Mouse (Mus musculus): ENCODE measurements around the gene Lmbrd1.
"Not testable (repeated sequence)": the region's sequence is repeated elsewhere in the genome, so short reads cannot be mapped to it uniquely, and the experiment has no call there.

The Lmbrd1 gene

DNA sequence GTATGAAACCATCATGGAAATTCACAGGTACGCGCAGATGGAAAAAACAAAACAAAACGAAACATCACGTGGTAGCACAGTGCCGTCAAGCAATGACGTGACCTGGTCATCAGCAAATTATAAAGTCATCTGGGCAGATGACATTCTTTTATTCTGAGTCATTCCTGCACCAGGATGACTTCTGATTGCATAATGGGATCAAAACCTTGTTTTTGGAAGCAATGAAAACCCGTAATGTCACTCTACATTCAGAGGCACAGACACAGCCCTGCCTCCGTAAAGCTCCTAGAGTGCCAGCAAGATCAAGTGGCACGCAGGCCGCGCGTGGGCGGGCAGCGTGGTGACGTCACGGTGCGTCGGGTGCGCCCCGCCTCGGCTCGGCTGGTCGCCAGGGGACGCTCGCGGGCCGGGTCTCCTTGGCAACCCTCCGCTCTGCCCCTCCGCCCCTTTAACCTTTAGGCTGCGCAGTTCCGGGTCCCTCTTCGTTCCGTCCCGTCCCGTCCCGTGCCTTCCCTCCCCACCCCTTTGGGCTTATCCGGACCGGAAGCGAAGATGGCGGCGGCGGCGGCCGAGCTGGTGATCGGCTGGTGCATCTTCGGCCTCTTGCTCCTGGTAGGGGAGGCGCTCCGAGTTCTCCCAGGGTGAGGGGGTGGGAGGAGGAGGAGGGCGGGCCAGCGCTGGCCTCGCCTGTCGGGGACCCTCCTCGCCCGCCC is at the start of gene Lmbrd1:
TSS of gene Lmbrd1 (plus strand) at position 426 of the 713 bp plus-strand sequence.
- DNase-seq (ENCODE audit: low spot score in 2 of 2): peak; percentile 96

DNA sequence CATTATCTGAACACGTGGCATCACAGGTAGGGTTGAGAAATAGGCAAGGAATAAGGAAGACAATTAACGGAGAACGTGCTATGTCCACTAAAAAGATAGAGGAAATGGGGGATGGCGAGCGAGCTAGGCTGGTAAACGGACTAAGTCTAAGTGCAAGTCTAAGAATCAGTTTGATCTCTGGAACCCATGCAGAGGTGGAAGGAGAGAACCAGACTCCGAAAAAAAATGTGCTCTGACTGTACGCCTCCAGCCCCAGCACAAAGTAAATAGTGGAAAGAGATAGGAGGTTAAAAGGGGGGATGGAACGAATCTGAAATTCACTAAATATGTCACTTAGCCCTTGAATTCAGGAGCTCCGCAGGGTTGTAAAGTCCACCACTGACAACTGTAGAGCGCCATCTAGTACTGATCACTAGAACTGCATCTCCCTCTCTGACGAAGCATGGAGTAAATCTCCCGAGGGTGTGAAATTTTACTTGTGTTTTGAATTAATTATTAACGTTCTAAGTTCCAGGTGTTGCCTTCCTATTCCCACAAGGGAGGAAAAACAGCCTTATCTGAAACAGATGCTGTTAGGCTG is 44.8 kb upstream of the Lmbrd1 start:
- DNase-seq (ENCODE audit: low spot score in 2 of 2): peak in 1 of 2 experiments; percentile 27

DNA sequence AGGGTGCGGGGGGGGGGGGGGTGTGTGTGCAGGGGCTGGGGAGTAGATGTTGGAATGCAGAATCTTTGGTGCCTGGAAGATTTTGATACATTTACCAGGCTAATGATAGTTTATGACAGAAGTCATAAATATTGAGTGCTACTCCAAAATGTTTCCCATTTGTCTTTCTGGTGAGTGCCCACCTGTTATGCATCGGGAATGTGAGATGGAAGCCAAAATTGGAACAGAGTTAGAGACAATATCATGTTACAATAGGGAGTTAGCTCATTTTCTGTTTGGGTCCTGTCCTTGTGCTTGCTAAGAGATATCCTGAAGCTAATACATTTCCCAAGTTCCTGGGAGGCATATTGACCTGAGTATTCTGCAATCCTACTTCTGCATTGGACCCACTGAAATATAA is 28.3 kb upstream of the Lmbrd1 start:
- no peak for DNase-seq (ENCODE audit: low spot score in 2 of 2)

DNA sequence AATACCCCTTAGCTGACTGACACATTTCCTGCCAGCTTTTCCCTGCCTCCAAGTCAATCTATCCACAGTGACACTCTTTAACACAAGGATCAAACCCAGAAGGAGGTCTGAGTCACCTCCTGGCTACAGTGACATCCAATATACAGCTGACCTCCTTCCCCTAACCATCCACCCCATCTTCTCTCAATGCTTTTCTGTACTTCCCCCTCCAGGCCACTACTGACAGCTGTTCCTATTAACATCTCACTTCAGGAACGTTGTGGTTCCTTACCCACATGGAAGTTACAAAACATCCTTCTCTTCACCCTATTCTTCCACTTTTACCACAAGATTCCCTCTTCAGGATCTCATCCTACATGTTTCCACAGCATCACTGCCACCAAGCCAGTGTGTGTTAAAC is 18.5 kb upstream of the Lmbrd1 start:
- no peak for DNase-seq (ENCODE audit: low spot score in 2 of 2)

DNA sequence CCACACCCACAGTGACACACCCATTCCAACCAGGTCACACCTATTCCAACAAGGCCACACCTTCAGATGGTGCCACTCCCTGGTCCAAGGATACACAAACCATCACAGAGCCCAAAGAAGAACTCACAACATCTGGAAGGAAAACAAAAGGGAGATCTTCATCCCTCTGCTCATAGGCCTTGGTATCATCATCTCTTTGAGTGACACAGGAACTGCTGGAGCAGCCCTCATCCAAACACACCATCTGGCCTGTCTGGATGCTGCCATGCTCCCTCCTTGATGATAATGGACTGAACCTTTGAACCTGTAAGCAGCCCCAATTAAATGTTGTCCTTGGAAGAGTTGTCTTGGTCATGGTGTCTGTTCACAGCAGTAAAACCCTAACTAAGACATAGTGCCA is 17.8 kb upstream of the Lmbrd1 start:
- DNase-seq (ENCODE audit: low spot score in 2 of 2): not testable (repeated sequence)

DNA sequence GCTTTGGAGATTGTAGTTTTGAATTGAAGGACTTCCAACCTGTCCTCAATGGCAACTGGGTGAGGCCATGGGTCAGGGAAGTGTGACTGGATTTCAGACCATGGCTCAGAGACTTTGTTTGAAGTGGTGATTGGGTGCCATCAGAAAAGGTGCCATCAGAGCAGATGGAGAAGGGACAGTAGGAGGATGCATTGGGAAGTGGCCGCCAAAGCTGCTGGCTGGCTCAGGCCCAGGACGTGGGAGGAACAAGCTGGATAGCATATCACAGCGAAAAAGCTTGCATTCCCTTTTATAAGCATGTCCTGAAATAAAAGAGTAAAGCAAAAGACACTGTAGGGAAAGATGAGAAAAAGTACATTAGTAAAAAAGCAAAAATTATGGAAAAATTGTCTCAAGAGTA is 16.9 kb upstream of the Lmbrd1 start:
- peak; percentile 91 to 93 for DNase-seq (ENCODE audit: low spot score in 2 of 2)

DNA sequence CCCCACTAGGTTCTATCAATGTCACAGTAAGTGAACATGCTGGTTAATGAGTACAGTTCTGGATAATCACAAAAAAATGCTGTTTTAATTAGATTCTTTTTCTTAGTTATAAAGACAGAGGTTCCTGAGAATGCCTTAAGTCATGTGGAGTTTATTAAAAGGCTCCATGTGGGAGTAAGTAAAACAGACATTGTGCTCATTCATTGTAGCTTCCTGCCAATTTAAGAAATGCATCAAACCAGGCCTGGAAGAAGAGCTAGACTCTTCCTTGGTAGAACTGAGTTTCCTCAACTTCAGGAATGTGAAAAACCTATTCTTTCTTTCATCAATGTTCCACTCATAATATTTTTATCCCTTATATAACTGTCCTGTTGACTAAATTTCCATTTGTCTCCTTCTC is 14.3 kb upstream of the Lmbrd1 start:
- no peak for DNase-seq (ENCODE audit: low spot score in 2 of 2)

DNA sequence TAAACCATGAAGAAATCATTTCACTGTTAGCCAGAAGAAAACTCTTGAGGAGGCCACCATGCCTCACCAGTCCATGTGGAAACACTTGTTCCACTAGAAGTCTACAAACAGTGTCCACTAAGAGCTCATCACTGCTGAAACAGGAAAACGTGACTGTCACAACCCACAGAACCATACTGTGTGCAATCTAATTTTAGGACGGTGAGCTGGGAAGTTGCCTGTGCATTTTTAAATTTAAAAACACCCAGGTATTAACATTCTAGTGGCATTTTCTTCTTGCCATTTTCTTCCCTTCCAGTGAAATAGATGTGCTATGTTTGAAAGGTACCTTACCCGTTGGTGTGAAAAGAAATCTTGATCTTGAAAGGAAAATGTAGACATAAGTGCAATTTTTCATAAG is 5.2 kb upstream of the Lmbrd1 start:
- no peak for DNase-seq (ENCODE audit: low spot score in 2 of 2)

DNA sequence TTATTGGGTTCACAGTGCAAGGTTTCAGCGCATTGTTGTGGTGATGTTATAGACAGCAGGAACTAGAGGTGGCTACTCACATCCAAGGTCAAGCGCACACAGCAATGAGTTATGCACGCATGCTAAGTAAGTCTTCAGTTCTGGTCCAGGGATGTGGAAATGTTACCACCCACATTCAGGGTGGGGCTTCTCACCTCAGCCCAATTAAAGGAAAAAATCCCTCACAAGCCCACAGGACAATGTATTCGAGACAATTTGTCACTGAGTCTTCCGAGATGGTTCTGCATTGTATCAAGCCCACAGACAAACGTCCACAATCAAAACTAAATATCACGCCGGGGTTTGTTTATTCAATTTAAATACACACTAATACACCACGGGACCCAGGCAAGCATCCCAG is 724 bp upstream of the Lmbrd1 start:
- DNase-seq (ENCODE audit: low spot score in 2 of 2): no peak

DNA sequence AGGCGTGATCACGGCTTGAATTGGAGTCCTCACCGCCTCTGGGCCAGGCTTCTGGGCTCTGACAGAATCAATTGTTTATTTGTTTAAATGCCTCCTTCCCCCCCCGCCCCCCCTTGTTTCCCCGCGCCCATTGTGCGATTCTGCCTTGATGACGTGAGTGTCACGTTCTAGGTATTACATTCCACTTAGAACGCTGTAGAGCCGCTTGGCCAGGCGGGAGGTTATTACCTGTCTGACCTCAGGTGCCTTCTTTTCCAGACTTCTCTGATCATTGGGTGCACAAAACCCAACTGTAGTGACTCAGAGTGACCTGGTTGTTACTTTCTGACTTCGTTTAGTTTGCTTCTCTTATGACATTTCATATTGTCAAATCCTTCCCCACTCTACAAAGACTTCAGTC is 641 bp downstream of the Lmbrd1 start:
- DNase-seq (ENCODE audit: low spot score in 2 of 2): peak in 1 of 2 experiments; percentile 35

DNA sequence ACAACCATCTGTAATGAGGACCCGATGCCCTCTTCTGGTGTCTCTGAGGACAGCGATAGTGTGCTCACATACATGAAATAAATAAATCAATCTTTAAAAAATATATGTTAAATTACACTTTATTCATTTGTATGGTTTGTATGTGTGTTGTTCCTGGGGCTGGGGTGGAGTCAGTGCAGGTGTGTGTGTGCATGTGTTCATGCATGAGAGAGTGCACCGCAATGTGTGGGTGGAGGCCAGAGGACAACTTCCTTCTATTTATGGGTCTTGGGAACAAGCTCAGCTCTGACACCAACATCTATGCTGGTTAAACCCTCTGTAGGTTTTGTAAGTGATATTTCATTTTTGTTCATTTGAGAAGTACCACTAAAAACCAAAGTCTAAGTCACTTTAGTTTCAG is 2.6 kb downstream of the Lmbrd1 start:
- no peak for DNase-seq (ENCODE audit: low spot score in 2 of 2)

DNA sequence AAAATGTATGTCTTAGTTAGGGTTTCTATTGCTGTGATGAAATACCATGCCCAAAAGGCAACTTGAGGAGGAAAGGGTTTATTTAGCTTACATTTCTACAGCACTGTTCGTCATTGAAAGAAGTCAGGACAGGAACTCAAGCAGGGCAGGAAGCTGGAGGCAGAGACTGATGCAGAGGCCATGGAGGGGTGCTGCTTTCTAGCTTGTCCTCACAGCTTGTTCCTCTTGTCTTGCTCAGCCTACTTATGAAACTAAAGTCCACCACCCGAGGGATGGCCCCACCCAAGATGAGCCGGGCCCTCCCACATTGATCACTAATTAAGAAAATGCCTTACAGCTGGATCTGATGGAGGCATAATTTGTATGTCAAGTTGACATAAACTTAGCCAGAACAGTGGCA is 3.5 kb downstream of the Lmbrd1 start:
- DNase-seq (ENCODE audit: low spot score in 2 of 2): no peak

DNA sequence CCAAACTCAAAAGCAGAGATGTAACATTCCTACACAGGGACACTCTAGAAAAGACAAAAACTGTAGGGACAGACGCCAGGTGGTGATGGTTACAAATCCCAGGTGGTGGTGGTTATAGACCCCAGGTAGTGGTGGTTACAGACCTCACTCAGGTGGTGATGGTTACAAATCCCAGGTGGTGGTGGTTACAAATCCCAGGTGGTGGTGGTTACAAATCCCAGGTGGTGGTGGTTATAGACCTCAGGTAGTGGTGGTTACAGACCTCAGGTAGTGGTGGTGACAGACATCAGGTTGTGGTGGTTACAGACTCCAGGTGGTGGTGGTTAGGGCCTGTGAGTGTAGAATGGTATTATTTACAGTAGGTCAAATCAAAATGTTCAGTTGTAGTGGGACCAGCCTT is 5.5 kb downstream of the Lmbrd1 start:
- DNase-seq (ENCODE audit: low spot score in 2 of 2): no peak

DNA sequence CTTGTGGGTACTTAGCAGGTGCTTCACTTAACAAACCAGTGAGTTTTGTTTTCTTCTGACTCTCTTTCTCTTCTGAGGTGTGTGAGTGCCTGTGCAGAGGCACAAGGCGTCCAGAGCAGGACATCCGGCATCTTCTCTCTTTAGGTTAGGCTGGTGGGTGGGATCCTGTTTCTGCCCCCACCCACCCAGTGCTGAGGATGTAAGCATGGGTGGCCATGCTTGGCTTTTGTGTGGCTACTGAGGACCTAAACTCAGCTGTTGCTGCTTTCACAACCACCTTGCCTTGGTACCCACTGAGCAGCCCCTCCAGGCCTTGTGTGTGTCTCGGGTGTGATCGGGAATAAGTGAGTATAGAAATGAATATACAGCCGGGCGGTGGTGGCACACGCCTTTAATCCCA is 7.2 kb downstream of the Lmbrd1 start:
- DNase-seq (ENCODE audit: low spot score in 2 of 2): no peak

DNA sequence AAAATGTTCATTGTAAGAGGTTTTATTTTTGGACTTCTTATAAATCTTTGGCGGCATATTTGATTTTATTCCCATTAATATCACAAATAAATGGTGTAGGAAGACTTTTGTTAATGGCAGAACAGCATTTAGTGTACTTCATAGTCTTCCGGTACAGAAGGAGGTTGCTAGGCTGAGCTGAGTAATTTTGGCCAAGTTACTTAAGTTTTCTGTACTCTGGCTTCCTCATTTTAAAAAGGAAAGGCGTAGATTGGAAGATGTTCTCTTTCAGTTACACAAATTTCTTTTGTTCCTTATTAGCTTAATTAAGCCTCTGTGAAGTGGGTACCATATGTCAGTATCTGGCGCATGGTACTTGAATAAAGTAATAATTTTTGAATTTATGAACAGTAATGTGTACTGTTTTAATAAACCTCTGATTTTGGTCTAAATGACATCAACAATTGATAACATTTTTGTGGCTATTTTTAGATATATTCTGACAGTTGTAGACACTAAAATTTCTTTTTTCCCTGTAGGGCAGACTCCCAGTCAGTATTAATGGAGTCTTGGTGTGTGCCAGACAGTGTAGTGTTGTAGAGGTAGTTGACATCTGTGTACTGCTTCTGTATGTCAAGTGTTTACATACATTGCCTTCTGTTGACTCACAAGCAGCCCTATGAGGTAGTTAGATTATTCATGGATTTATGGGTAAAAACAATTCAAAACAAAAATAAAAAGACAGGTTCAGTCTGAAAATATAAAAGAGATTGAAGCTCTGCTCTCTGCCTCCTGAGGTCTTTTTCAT is 8.0 kb downstream of the Lmbrd1 start:
- no peak for DNase-seq (ENCODE audit: low spot score in 2 of 2)

DNA sequence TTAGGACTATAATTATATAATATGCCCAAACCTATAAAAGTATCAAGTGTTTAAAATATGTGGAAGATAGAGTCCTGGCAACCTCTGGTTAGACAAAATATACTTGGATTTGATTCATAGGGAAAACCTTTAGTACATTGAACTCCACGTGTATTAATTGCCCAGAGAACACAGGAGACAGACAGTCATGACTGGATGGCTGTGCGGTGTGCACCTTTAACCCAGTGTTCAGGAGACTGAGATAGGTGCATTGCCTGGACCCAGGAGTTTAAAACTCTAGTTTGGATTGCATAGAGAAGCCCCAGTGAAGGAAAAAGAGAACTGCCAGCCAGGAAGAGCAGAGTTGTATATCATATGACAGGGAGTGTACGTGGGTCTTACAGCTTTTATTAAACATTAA is 19.2 kb downstream of the Lmbrd1 start:
- DNase-seq (ENCODE audit: low spot score in 2 of 2): peak in 1 of 2 experiments; percentile 9

DNA sequence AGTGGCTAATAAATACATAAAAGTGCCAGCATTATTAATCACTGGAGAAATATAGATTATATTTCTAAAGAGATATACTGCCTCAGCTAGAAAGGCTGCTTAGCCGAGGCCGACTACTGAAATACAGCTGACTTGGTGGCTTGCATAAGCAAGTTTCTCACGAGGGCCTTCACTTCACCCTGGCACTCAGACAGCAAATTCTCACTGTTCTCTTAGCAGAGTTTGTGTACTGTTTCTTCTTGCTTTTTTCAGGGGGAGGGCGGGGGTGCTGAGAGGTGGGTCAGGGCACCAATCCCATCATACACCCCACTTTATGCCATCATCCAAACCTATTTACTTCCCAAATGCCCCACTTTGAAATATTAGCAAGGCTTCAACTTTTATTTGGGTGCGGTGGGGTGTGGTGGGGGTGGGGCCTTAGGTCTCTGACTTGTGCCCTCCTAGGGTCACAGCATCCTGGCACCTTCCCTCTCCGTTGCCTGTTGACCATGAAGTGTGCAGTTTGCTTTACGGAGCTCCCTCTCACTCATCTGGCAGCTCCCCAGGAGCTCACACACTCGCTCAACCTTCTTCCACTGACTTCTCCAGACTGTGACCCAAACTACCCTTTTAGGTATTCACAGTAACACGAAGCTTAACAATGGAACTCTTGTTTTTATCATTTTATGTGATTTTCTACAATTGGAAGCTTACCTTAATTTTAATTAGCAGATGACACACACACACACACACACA is 19.9 kb downstream of the Lmbrd1 start:
- DNase-seq (ENCODE audit: low spot score in 2 of 2): peak in 1 of 2 experiments; percentile 14

DNA sequence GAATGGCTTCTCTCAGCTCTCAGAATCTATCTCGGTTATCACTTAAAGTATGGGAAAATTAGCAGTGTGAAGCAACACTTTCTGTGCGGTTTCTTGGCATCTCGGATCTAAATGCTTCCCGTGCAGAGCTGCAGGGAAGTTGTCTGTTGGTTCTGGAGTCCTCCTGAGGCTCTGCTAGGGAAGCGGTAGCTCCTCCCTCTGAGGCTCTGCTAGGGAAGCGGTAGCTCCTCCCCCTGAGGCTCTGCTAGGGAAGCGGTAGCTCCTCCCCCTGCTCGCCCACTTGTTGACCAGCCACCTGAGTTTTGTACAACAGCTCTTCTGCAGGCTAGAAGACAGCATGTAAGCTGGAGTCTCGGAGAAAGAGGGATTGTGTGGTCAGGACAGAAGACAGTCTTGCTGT is 20.9 kb downstream of the Lmbrd1 start:
- peak in 1 of 2 experiments; percentile 22 for DNase-seq (ENCODE audit: low spot score in 2 of 2)

DNA sequence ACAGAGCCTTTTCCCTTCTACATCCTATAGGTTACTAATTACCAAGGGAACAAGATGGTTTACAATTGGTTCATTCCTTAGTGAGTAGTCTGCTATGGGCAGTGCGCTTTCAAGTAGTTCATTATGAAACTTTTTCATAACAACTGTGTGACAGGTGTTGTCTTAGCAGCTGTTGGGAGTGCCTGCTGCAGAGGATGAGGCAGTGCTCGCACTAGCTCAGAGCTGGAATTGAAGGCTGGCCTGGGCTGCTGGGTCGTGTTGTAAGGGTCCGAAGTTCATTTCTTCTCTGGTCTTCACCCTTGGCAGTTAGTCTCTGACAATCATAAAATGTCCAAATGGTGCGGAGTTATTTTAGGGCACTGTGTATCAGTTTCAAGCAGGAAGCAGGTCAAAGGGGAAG is 21.8 kb downstream of the Lmbrd1 start:
- DNase-seq (ENCODE audit: low spot score in 2 of 2): peak in 1 of 2 experiments; percentile 14

DNA sequence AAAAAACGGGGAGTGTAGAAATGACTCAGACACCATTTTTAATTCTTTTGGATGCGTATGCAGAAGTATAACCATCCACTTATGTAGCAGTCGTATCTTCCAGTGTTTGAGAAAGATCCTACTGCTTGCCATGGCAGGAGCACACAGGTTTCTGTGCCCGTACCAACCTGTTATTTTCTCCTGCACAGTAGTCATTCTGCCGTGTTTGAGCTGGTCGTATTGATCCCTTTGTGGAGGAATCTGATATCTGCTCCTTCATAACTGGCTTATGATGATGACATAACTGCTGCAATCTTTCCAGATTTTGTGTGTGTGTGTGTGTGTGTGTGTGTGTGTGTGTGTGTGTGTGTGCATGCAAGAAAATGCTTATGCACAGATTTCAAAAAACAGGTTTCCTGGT is 25.4 kb downstream of the Lmbrd1 start:
- peak in 1 of 2 experiments; percentile 20 for DNase-seq (ENCODE audit: low spot score in 2 of 2)

DNA sequence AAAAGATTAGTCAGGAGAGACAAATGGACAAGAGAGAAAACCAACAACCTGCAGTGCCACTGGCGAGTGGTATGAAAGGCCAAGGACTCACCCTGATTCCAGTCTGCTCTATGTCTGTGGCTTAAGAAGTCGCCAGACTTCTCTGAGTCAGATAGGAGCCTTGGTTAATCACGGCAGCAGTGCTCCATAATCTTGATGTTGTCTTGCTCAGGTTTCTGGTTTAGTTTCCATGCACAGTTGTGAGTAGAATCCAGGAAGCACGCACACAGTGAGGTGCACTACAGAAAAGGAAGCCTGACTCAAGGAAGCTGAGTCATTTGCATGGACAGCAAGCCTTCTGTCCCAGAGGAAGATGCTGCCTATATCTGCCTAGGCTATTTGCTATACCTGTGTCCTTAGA is 37.9 kb downstream of the Lmbrd1 start:
- peak in 1 of 2 experiments; percentile 15 for DNase-seq (ENCODE audit: low spot score in 2 of 2)

DNA sequence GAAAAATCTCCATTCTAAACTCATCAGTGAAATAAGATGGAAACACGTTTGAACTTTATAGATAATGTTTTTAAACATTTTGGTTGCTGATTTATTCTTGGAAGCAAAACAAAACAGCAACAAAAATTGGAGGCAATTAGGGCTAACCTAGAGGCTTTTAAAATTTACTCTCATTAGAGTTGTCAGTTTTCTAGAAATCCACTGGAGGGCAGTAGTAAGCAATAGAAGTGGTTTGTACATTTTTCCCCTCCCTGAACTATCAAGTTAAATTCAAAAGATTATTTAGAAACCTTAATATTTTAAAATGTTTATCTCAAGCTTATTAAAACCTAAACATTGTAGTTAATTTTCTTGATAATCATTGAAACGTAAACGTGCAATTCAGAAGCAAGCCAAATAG is 41.2 kb downstream of the Lmbrd1 start:
- no peak for DNase-seq (ENCODE audit: low spot score in 2 of 2)

All from right cerebral cortex, postnatal 10 days (tissue).